In genomic region chr11:68287331-68287730, GRCm38 (mm10) we compare ENCODE assay signal across 13 mouse cellular contexts.
DNase-seq lines count a peak whose midpoint lies in the region; ATAC-seq and TF ChIP-seq lines count a peak whose summit lies in the region.
"Had no signal": no experiment of that assay in that cellular context is flagged by ENCODE, and none has a peak within 500 bp of the region (broad histone marks: within the 10 kb centered on the region; RNA-seq: fewer than 3 reads in every experiment).

No protein-coding gene starts in this region.

- H3K4me3 ChIP-seq in liver, adult 2 months (ENCODE audit: insufficient read depth, low read depth, low read length), result no peak overlapping the region
- no peak overlapping the region for H3K4me3 ChIP-seq in liver, embryonic 11.5 days (ENCODE audit: low read depth, low read length)
- no peak overlapping the region for H3K4me3 ChIP-seq in forebrain, embryonic 15.5 days
- H3K4me3 ChIP-seq: limb, embryonic 10.5 days; midbrain, embryonic 15.5 days; neural tube, embryonic 13.5 days had no signal

- H3K36me3 ChIP-seq in liver, adult 2 months (ENCODE audit: control insufficient read depth, insufficient read depth, low read length), result no peaks in the 10 kb centered on the region
- H3K36me3 ChIP-seq in liver, embryonic 11.5 days (ENCODE audit: control insufficient read depth, insufficient read depth, low read length), result no peaks in the 10 kb centered on the region
- no peaks in the 10 kb centered on the region for H3K36me3 ChIP-seq in forebrain, embryonic 15.5 days
- H3K36me3 ChIP-seq: limb, embryonic 10.5 days; midbrain, embryonic 15.5 days; neural tube, embryonic 13.5 days had no signal

- H3K27ac ChIP-seq in liver, adult 2 months (replicated peaks; ENCODE audit: insufficient read depth, low read depth, low read length), result peak overlapping the region; percentile 24; the same call in 1 of the 2 replicates
- no peak overlapping the region for H3K27ac ChIP-seq in liver, embryonic 11.5 days (ENCODE audit: low read depth, low read length)
- no peak overlapping the region for H3K27ac ChIP-seq in forebrain, embryonic 15.5 days (replicated peaks)
- H3K27ac ChIP-seq: limb, embryonic 10.5 days; midbrain, embryonic 15.5 days; neural tube, embryonic 13.5 days had no signal

- TF ChIP-seq CTCF in liver, adult 2 months (IDR thresholded peaks at IDR 0.05; ENCODE audit: low read depth, low read length), result no peak

- H3K4me1 ChIP-seq in liver, adult 2 months (ENCODE audit: control insufficient read depth, insufficient read depth, low read length), result no peaks in the 10 kb centered on the region; the same call in 1 of the 2 replicates
- H3K4me1 ChIP-seq in liver, embryonic 11.5 days (replicated peaks; ENCODE audit: control insufficient read depth, insufficient read depth, low read length), result no peaks in the 10 kb centered on the region
- H3K4me1 ChIP-seq in forebrain, embryonic 15.5 days, result peaks cover 4% of the 10 kb centered on the region; the same call in 1 of the 2 replicates

- 71% methylated on average over 5 of the region's 5 CpGs for WGBS in liver, adult 2 months
- 74% methylated on average over 5 of the region's 5 CpGs for WGBS in liver, embryonic 11.5 days
- WGBS in forebrain, embryonic 15.5 days, result 85% methylated on average over 5 of the region's 5 CpGs

- intact Hi-C loops in gastrocnemius, postnatal 36 days (cut with DNase I), result no loop called here

- no peaks in the 10 kb centered on the region for H3K9me3 ChIP-seq in liver, embryonic 11.5 days (ENCODE audit: control insufficient read depth, low read length)
- no peaks in the 10 kb centered on the region for H3K9me3 ChIP-seq in forebrain, embryonic 15.5 days
- H3K9me3 ChIP-seq: limb, embryonic 10.5 days; midbrain, embryonic 15.5 days; neural tube, embryonic 13.5 days had no signal

- H3K79me2 ChIP-seq in liver, adult 2 months (ENCODE audit: control insufficient read depth, insufficient read depth, low read length), result no peaks in the 10 kb centered on the region

- no peak overlapping the region for H3K9ac ChIP-seq in liver, adult 2 months (ENCODE audit: low read depth, low read length)
- no peak overlapping the region for H3K9ac ChIP-seq in liver, embryonic 11.5 days (ENCODE audit: low read depth, low read length)
- no peak overlapping the region for H3K9ac ChIP-seq in forebrain, embryonic 15.5 days (replicated peaks)
- H3K9ac ChIP-seq: liver, postnatal 0 days; midbrain, embryonic 15.5 days; neural tube, embryonic 13.5 days had no signal

- peak; percentile 5 to 9 for DNase-seq in gastrocnemius, adult 8-10 months (ENCODE audit: low spot score in 2 of 2)
- no peak for DNase-seq in gastrocnemius, postnatal 36 days
- no peak for DNase-seq in liver, adult 2 months (ENCODE audit: extremely low read depth, low read depth, low spot score)
- DNase-seq in liver, embryonic 11.5 days (ENCODE audit: low spot score), result no peak
- DNase-seq in adrenal gland, postnatal 14 days, result peak; percentile 35
- peak; percentile 90 for DNase-seq in kidney, adult 9 months
- no peak for DNase-seq in thymus, postnatal 36 days
- DNase-seq: cerebellum, adult 11-12 months; liver, postnatal 0 days had no signal

- no peak for ATAC-seq in liver, embryonic 11.5 days (replicated peaks; ENCODE audit: low FRiP score)
- no peak for ATAC-seq in forebrain, embryonic 15.5 days (replicated peaks)
- ATAC-seq: liver, postnatal 0 days; midbrain, embryonic 15.5 days had no signal

- TF ChIP-seq POLR2A in liver, adult 2 months (IDR thresholded peaks at IDR 0.05; ENCODE audit: extremely low read depth, insufficient read depth, low read length), result no peak

- H3K27me3 ChIP-seq in liver, adult 2 months (ENCODE audit: control insufficient read depth, insufficient read depth, low read length), result no peaks in the 10 kb centered on the region
- peaks cover 6% of the 10 kb centered on the region for H3K27me3 ChIP-seq in liver, embryonic 11.5 days (replicated peaks; ENCODE audit: control insufficient read depth, insufficient read depth, low read length)
- no peaks in the 10 kb centered on the region for H3K27me3 ChIP-seq in forebrain, embryonic 15.5 days

- no peak overlapping the region for H3K4me2 ChIP-seq in liver, embryonic 11.5 days
- no peak overlapping the region for H3K4me2 ChIP-seq in forebrain, embryonic 15.5 days (replicated peaks)
- H3K4me2 ChIP-seq: midbrain, embryonic 15.5 days; neural tube, embryonic 13.5 days had no signal

Comparison
In these comparisons a context has a peak if more than half of its experiments do, and no peak if none do; other contexts are left out.
1. DNase-seq: peak in gastrocnemius, adult 8-10 months (2 of 2), adrenal gland, postnatal 14 days (single experiment) and kidney, adult 9 months (single experiment); none in gastrocnemius, postnatal 36 days (0 of 2), liver, adult 2 months (single experiment), liver, embryonic 11.5 days (single experiment) and thymus, postnatal 36 days (0 of 2).